8 mouse cellular contexts compared by ENCODE assay signal in genomic region chr6:72958662-72959071, GRCm38 (mm10). TPM values are rescaled to one million over a fixed set of nuclear protein-coding genes. Genes with fewer than 3 reads are reported as not detected.
DNase-seq lines count a peak whose midpoint lies in the region; ATAC-seq lines count a peak whose summit lies in the region.

Tmsb10 (minus strand) TSS chr6:72958748.

- H3K4me3 ChIP-seq in neural tube, embryonic 11.5 days (ENCODE audit: low read depth, low read length): peak within 1 kb of the TSS; percentile 94
- H3K4me3 ChIP-seq in midbrain, embryonic 15.5 days: peak within 1 kb of the TSS; percentile 63

- peaks cover 5% of the 10 kb centered on the region for H3K4me1 ChIP-seq in neural tube, embryonic 11.5 days (ENCODE audit: control insufficient read depth, insufficient read depth, low read length)
- peaks cover 26% of the 10 kb centered on the region for H3K4me1 ChIP-seq in midbrain, embryonic 15.5 days

- no peaks in the 10 kb centered on the region for H3K27me3 ChIP-seq in neural tube, embryonic 11.5 days (ENCODE audit: control insufficient read depth, insufficient read depth, low read length)
- no peaks in the 10 kb centered on the region for H3K27me3 ChIP-seq in midbrain, embryonic 15.5 days (replicated peaks)

- H3K4me2 ChIP-seq in neural tube, embryonic 11.5 days (ENCODE audit: low read depth): peak within 1 kb of the TSS; percentile 80
- H3K4me2 ChIP-seq in midbrain, embryonic 15.5 days: peak within 1 kb of the TSS; percentile 79

- H3K9me3 ChIP-seq in neural tube, embryonic 11.5 days (ENCODE audit: control insufficient read depth, low read length): no peaks in the 10 kb centered on the region
- no peaks in the 10 kb centered on the region for H3K9me3 ChIP-seq in midbrain, embryonic 15.5 days

- under 1% methylated on average over 15 of the region's 19 CpGs for WGBS in neural tube, embryonic 11.5 days
- WGBS in midbrain, embryonic 15.5 days: 0% methylated on average over 17 of the region's 19 CpGs

- H3K9ac ChIP-seq in neural tube, embryonic 11.5 days (ENCODE audit: low read length): peak within 1 kb of the TSS; percentile 99
- H3K9ac ChIP-seq in midbrain, embryonic 15.5 days: peak within 1 kb of the TSS; percentile 91

- no peaks in the 10 kb centered on the region for H3K36me3 ChIP-seq in neural tube, embryonic 11.5 days (ENCODE audit: control insufficient read depth, insufficient read depth, low read length)
- H3K36me3 ChIP-seq in midbrain, embryonic 15.5 days (replicated peaks): no peaks in the 10 kb centered on the region

- no peak for DNase-seq in neural tube, embryonic 11.5 days (ENCODE audit: low spot score)
- DNase-seq in neural tube, embryonic 10.5 days (ENCODE audit: extremely low spot score, low spot score): no peak
- peak; percentile 70 for DNase-seq in brain, adult 2 months (ENCODE audit: low read depth, low spot score)
- no peak for DNase-seq in gonadal fat pad, adult 2 months (ENCODE audit: low read depth)
- DNase-seq in layer of hippocampus, postnatal 14 days (ENCODE audit: low spot score in 2 of 2): no peak
- DNase-seq in ovary, adult 18-20 months (ENCODE audit: low spot score): no peak
- no peak for DNase-seq in ovary, postnatal 14 days (ENCODE audit: low spot score)

- H3K27ac ChIP-seq in neural tube, embryonic 11.5 days (ENCODE audit: low read depth, low read length): peak within 1 kb of the TSS; percentile 85
- peak within 1 kb of the TSS; percentile 91 for H3K27ac ChIP-seq in midbrain, embryonic 15.5 days

- peak; percentile 66 for ATAC-seq in neural tube, embryonic 11.5 days (ENCODE audit: insufficient read depth, low FRiP score, low TSS enrichment)
- ATAC-seq in midbrain, embryonic 15.5 days (replicated peaks): peak; percentile 82

RNA-seq across cellular contexts. Expression of gene Tmsb10, which starts in this region (rescaled TPM):
- polyA plus RNA-seq in neural tube, embryonic 11.5 days (2014; fragmentation: Nextera tagmentation; extraction: Ambion mirVana): 3,130 and 3,517 TPM in 2 replicates
- 39.2 and 41.2 TPM in 2 replicates for polyA plus RNA-seq in gonadal fat pad, adult 2 months (2012; rRNA removed)
- 100 to 1,000 TPM; 787 to 793 TPM for total RNA-seq in layer of hippocampus, postnatal 14 days (2021)
- polyA plus RNA-seq in midbrain, embryonic 15.5 days (2015; fragmentation: Nextera tagmentation; extraction: Ambion mirVana): 4,117 and 4,750 TPM in 2 replicates

Comparison
In these comparisons a context has a peak if more than half of its experiments do, and no peak if none do; other contexts are left out.
1. RNA of gene Tmsb10 (polyA plus RNA-seq): 4,117 to 4,750 TPM in midbrain, embryonic 15.5 days and 3,130 to 3,517 TPM in neural tube, embryonic 11.5 days; 39.2 to 41.2 TPM in gonadal fat pad, adult 2 months; every median in the first group is over 10 times any median in the second.